Mouse (Mus musculus) midbrain, embryonic 11.5 days (tissue): ENCODE results near the gene Ttn. TPM values are rescaled to one million over a fixed set of nuclear protein-coding genes. Genes with fewer than 3 reads are reported as not detected.

Experiments used
- ATAC-seq: fragments of 200-750 bp; cut with Nextera tagmentation; 2 replicates; pipeline ENCODE4 v1.8.0; 2017; ENCODE audit warnings: moderate TSS enrichment, moderate library complexity; ENCODE audit not compliant: low FRiP score
- DNase-seq: peaks from one replicate; pipeline ENCODE4 v3.0.0; 2015; ENCODE audit warnings: low spot score; ENCODE audit errors: missing footprints
- H3K27ac ChIP-seq: fragments of 300-500 bp; sonication (generic); 2 replicates; pipeline ENCODE4 v1.5.1; 2014; ENCODE audit warnings: low read depth, low read length
- H3K27me3 ChIP-seq: fragments of 300-500 bp; sonication (generic); 2 replicates; pipeline ENCODE4 v1.6.1; 2014; ENCODE audit warnings: mild to moderate bottlenecking, low read length, moderate library complexity, mixed read lengths; ENCODE audit not compliant: control insufficient read depth, insufficient read depth
- H3K36me3 ChIP-seq: fragments of 300-500 bp; sonication (generic); 2 replicates; pipeline ENCODE4 v1.6.1; 2014; ENCODE audit warnings: mild to moderate bottlenecking, low read length, moderate library complexity, mixed read lengths; ENCODE audit not compliant: control insufficient read depth, insufficient read depth
- H3K4me1 ChIP-seq: fragments of 300-500 bp; sonication (generic); 2 replicates; pipeline ENCODE4 v1.6.1; 2014; ENCODE audit warnings: low read length; ENCODE audit not compliant: control insufficient read depth, insufficient read depth
- H3K4me2 ChIP-seq: fragments of 300-500 bp; sonication (generic); 2 replicates; pipeline ENCODE4 v1.6.1; 2014; ENCODE audit warnings: mild to moderate bottlenecking, moderate library complexity
- H3K4me3 ChIP-seq: fragments of 300-500 bp; sonication (generic); 2 replicates; pipeline ENCODE4 v1.5.1; 2014; ENCODE audit warnings: low read depth, low read length
- H3K9ac ChIP-seq: fragments of 300-500 bp; sonication (generic); 2 replicates; pipeline ENCODE4 v1.6.1; 2014; ENCODE audit warnings: low read length
- H3K9me3 ChIP-seq: fragments of 300-500 bp; sonication (generic); 2 replicates; pipeline ENCODE4 v1.6.1; 2016; ENCODE audit warnings: low read length; ENCODE audit not compliant: control insufficient read depth
- WGBS: fragments of 180-500 bp; shearing (Covaris S2); extraction: QIAGEN DNeasy Blood & Tissue Kit; methylation state at CpG from one replicate; pipeline ENCODE4 v1.1.7; 2014; 5-methylcytosine and 5-hydroxymethylcytosine counted together
- polyA plus RNA-seq: library from polyadenylated mRNA; unstranded; fragments of >200 nt; fragmentation: Nextera tagmentation; extraction: Ambion mirVana; gene quantifications from 2 replicates; pipeline ENCODE4 v1.2.1, GENCODE M21; 2014

Ttn gene
- polyA plus RNA-seq, 1 experiment from 2014 or later, result 0.04 TPM

GRCm38 (mm10) chr2:76899886-76900285 is 82.5 kb downstream of the Ttn start:
- ATAC-seq (no peak), DNase-seq (no peak)
- H3K36me3 ChIP-seq, result no peaks in the 10 kb centered on the region
- no peaks in the 10 kb centered on the region for H3K4me1 ChIP-seq
- no peak overlapping the region for H3K27ac ChIP-seq
- H3K9ac ChIP-seq, result no peak overlapping the region
- no peak overlapping the region for H3K4me2 ChIP-seq
- no peak overlapping the region for H3K4me3 ChIP-seq
- no peaks in the 10 kb centered on the region for H3K9me3 ChIP-seq
- H3K27me3 ChIP-seq, result no peaks in the 10 kb centered on the region
- 95% methylated on average over 11 of the region's 11 CpGs for WGBS

- Histone ChIP-seq H3K27ac (no peak overlapping the region), H3K4me1 (no peaks in the 10 kb centered on the region), H3K4me2 (no peak overlapping the region), H3K27me3 (no peaks in the 10 kb centered on the region), H3K9ac (no peak overlapping the region), H3K36me3 (no peaks in the 10 kb centered on the region), H3K4me3 (no peak overlapping the region), H3K9me3 (no peaks in the 10 kb centered on the region)
- DNase-seq (no peak), ATAC-seq (no peak)
- WGBS, result 85% methylated on average over 8 of the region's 8 CpGs
Measured at GRCm38 (mm10) chr2:76896990-76897389, 85.4 kb downstream of the Ttn start.

DNA sequence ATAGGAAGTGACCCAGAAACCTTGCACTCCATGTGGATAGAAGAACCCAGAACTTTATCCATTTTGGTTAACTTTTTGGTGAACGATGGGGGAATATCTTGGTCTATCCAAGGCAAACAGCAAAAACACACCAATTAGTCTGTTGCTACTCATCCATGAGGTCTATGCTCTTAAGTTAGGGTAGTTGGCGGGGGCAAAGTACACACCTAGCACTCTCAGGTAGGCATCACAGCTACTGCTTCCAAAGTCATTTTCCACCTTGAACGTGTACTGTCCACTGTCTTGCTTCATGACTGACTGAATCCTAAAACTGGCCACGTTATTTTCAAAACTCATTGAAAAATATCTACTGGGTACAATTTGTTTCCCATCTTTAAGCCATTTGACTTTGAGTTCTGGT is 87.0 kb downstream of the Ttn start:
- Histone ChIP-seq H3K27ac (no peak overlapping the region), H3K9me3 (no peaks in the 10 kb centered on the region), H3K9ac (no peak overlapping the region), H3K4me1 (no peaks in the 10 kb centered on the region), H3K4me3 (no peak overlapping the region), H3K27me3 (no peaks in the 10 kb centered on the region), H3K4me2 (no peak overlapping the region), H3K36me3 (no peaks in the 10 kb centered on the region)
- 90% methylated on average over 4 of the region's 4 CpGs for WGBS
- ATAC-seq, result no peak
- DNase-seq, result no peak

DNA sequence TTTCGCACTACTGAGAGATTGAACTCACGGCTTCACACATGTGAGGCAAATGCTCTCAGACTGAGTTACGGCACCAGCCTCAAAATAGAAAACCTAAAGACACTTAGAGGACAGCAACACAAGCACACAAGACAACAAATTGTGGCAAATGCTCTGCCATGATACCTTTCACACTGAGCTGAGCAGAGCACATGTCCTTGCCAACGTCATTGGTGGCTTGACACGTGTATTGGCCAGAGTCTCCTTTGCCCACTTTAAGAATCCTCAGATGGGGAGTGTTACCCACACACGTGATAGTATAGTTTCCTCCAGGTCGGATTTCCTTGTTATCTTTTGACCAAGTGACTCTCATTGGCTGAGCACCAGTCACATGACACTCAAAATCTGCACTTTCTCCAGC is 93.6 kb downstream of the Ttn start:
- Histone ChIP-seq H3K27ac (no peak overlapping the region), H3K4me2 (no peak overlapping the region), H3K27me3 (no peaks in the 10 kb centered on the region), H3K4me1 (no peaks in the 10 kb centered on the region), H3K9me3 (no peaks in the 10 kb centered on the region), H3K36me3 (no peaks in the 10 kb centered on the region), H3K4me3 (no peak overlapping the region), H3K9ac (no peak overlapping the region)
- DNase-seq (no peak), ATAC-seq (no peak)
- WGBS, result 88% methylated on average over 7 of the region's 7 CpGs

DNA sequence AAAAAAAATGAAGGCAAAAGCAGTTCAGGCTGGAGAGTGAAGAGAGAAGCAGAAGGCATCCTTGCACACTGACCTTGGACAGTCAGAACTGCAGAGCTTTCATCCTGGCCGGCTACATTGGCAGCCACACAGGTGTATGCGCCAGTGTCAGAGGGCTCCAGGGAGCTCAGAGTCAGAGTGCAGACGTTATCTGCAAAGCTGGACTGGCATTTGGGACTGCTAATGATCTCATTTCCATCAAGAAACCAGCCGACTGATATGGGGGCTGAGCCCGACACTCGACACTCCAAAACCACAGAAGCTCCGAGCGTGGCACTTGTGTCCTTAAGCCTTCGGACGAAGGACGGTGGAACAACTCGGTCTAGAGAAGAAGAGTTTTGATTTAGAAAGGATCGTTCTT is 96.5 kb downstream of the Ttn start:
- H3K4me1 ChIP-seq, result no peaks in the 10 kb centered on the region
- no peaks in the 10 kb centered on the region for H3K27me3 ChIP-seq
- no peak overlapping the region for H3K27ac ChIP-seq
- no peak overlapping the region for H3K9ac ChIP-seq
- no peaks in the 10 kb centered on the region for H3K9me3 ChIP-seq
- WGBS, result 89% methylated on average over 13 of the region's 13 CpGs
- ATAC-seq (no peak), DNase-seq (no peak)
- no peak overlapping the region for H3K4me3 ChIP-seq
- H3K4me2 ChIP-seq, result no peak overlapping the region
- H3K36me3 ChIP-seq, result no peaks in the 10 kb centered on the region

GRCm38 (mm10) chr2:76881406-76881805 is 100.9 kb downstream of the Ttn start:
- Histone ChIP-seq H3K9ac (no peak overlapping the region), H3K4me1 (no peaks in the 10 kb centered on the region), H3K27ac (no peak overlapping the region), H3K9me3 (no peaks in the 10 kb centered on the region), H3K4me2 (no peak overlapping the region), H3K27me3 (no peaks in the 10 kb centered on the region), H3K36me3 (no peaks in the 10 kb centered on the region), H3K4me3 (no peak overlapping the region)
- ATAC-seq, result no peak
- DNase-seq, result no peak
- WGBS, result 91% methylated on average over 12 of the region's 12 CpGs

- no peak for DNase-seq
- Histone ChIP-seq H3K27me3 (no peaks in the 10 kb centered on the region), H3K9me3 (no peaks in the 10 kb centered on the region), H3K4me2 (no peak overlapping the region), H3K4me1 (no peaks in the 10 kb centered on the region), H3K4me3 (no peak overlapping the region), H3K9ac (no peak overlapping the region), H3K27ac (no peak overlapping the region), H3K36me3 (no peaks in the 10 kb centered on the region)
- WGBS, result 95% methylated on average over 12 of the region's 12 CpGs
- no peak for ATAC-seq
Measured at GRCm38 (mm10) chr2:76875587-76875986, 106.8 kb downstream of the Ttn start.

DNA sequence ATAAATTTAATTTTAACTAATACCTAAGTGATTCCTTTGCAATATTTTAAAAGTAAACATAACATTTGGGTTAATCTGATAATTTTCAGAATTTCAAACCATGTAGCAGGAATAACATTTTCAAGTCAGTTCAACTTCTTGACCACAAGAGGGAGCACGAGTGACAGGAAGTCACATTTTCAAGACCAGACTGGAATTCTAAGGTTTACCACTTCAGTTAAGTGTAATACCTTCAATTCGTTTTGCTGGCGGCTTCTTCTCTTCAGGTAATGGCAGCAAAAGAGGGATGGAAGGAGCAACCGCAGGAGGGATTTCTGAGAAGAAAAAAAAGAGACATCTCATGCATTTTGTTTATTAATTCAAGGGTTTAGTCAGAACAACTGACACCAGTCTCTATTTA is 115.4 kb downstream of the Ttn start:
- no peak overlapping the region for H3K4me2 ChIP-seq
- H3K4me3 ChIP-seq, result no peak overlapping the region
- ATAC-seq, result no peak
- H3K27ac ChIP-seq, result no peak overlapping the region
- no peaks in the 10 kb centered on the region for H3K36me3 ChIP-seq
- no peaks in the 10 kb centered on the region for H3K27me3 ChIP-seq
- no peaks in the 10 kb centered on the region for H3K9me3 ChIP-seq
- H3K9ac ChIP-seq, result no peak overlapping the region
- H3K4me1 ChIP-seq, result no peaks in the 10 kb centered on the region
- WGBS, result 23% methylated on average over 4 of the region's 4 CpGs
- DNase-seq, result peak; percentile 88

- Histone ChIP-seq H3K4me3 (no peak overlapping the region), H3K27me3 (no peaks in the 10 kb centered on the region), H3K27ac (no peak overlapping the region), H3K9ac (no peak overlapping the region), H3K36me3 (no peaks in the 10 kb centered on the region), H3K4me1 (no peaks in the 10 kb centered on the region), H3K9me3 (no peaks in the 10 kb centered on the region), H3K4me2 (no peak overlapping the region)
- no peak for ATAC-seq
- 83% methylated on average over 2 of the region's 2 CpGs for WGBS
- no peak for DNase-seq
Measured at GRCm38 (mm10) chr2:76865497-76865896, 116.8 kb downstream of the Ttn start.

GRCm38 (mm10) chr2:76861327-76861726 is 121.0 kb downstream of the Ttn start:
- Histone ChIP-seq H3K27ac (no peak overlapping the region), H3K4me3 (no peak overlapping the region)
- ATAC-seq, result no peak

More at GRCm38 (mm10) chr2:76861327-76861726, 121.0 kb downstream of the Ttn start:
- no peaks in the 10 kb centered on the region for H3K27me3 ChIP-seq
- H3K4me1 ChIP-seq, result no peaks in the 10 kb centered on the region
- H3K4me2 ChIP-seq, result no peak overlapping the region
- no peaks in the 10 kb centered on the region for H3K36me3 ChIP-seq
- H3K9ac ChIP-seq, result no peak overlapping the region
- H3K9me3 ChIP-seq, result no peaks in the 10 kb centered on the region
- no peak for DNase-seq
